Mouse (Mus musculus) thymus, adult 2 months (tissue): ENCODE data around the gene Smbd1.

Experiments used
- CTCF ChIP-seq: fragments of 200-500 bp; IDR thresholded peaks from 2 replicates; pipeline ENCODE4 v1.5.1; 2012; ENCODE audit warnings: mild to moderate bottlenecking, control low read depth, low read length, moderate library complexity, borderline replicate concordance; ENCODE audit not compliant: control insufficient read depth, poor library complexity, insufficient read depth; ENCODE audit errors: extremely low read depth
- POLR2A ChIP-seq: fragments of 200-500 bp; IDR thresholded peaks from 2 replicates; pipeline ENCODE4 v1.6.1; 2012; ENCODE audit warnings: mild to moderate bottlenecking, low read length, control low read depth, moderate library complexity; ENCODE audit not compliant: control insufficient read depth, poor library complexity, insufficient read depth; ENCODE audit errors: extremely low read depth

- no peak for TF ChIP-seq CTCF
- no peak for TF ChIP-seq POLR2A
Measured at GRCm38 (mm10) chr16:32778956-32779355, 31.3 kb downstream of the Smbd1 start.
